Mouse (Mus musculus): ENCODE results near the gene Gm20388. TPM values are rescaled to one million over a fixed set of nuclear protein-coding genes. Genes with fewer than 3 reads are reported as not detected.
A peak's percentile ranks its signal among the peaks of the same experiment; 100 is the strongest.
"Not testable (repeated sequence)": the region's sequence is repeated elsewhere in the genome, so short reads cannot be mapped to it uniquely, and the experiment has no call there.

The Gm20388 gene
- polyA plus RNA-seq, 1 experiment from 2014 or later, result not detected

GRCm38 (mm10) chr8:124171557-124172528 is 4261.2 kb downstream of the Gm20388 start:
- no peak for ATAC-seq (ENCODE audit: insufficient number of reproducible peaks, insufficient read depth, low FRiP score, low TSS enrichment)
- Histone ChIP-seq H3K9me3 (no peaks in the 10 kb centered on the region), H3K4me2 (replicated peaks) (no peak overlapping the region), H3K4me1 (peaks cover 11% of the 10 kb centered on the region; the same call in 1 of the 2 replicates), H3K4me3 (no peak overlapping the region), H3K9ac (no peak overlapping the region), H3K27me3 (no peaks in the 10 kb centered on the region), H3K27ac (peak overlapping the region; percentile 43; the same call in 1 of the 2 replicates), H3K36me3 (no peaks in the 10 kb centered on the region)
- 66% methylated on average over 17 of the region's 17 CpGs for WGBS

- ATAC-seq (ENCODE audit: insufficient number of reproducible peaks, insufficient read depth, low FRiP score, low TSS enrichment), result no peak
- Histone ChIP-seq H3K4me3 (no peak overlapping the region), H3K4me2 (replicated peaks) (no peak overlapping the region), H3K27me3 (no peaks in the 10 kb centered on the region), H3K36me3 (no peaks in the 10 kb centered on the region), H3K9ac (no peak overlapping the region), H3K27ac (no peak overlapping the region), H3K4me1 (peaks cover 11% of the 10 kb centered on the region; the same call in 1 of the 2 replicates), H3K9me3 (no peaks in the 10 kb centered on the region)
- 86% methylated on average over 4 of the region's 4 CpGs for WGBS
Observed at GRCm38 (mm10) chr8:124173688-124174087, 4263.0 kb downstream of the Gm20388 start.

GRCm38 (mm10) chr8:124176133-124176532 is 4265.5 kb downstream of the Gm20388 start:
- Histone ChIP-seq H3K4me3 (no peak overlapping the region), H3K4me1 (peaks cover 11% of the 10 kb centered on the region; the same call in 1 of the 2 replicates), H3K27me3 (no peaks in the 10 kb centered on the region), H3K9ac (no peak overlapping the region), H3K36me3 (no peaks in the 10 kb centered on the region), H3K4me2 (replicated peaks) (no peak overlapping the region), H3K9me3 (no peaks in the 10 kb centered on the region), H3K27ac (no peak overlapping the region)
- no peak for ATAC-seq (ENCODE audit: insufficient number of reproducible peaks, insufficient read depth, low FRiP score, low TSS enrichment)
- 81% methylated on average over 6 of the region's 6 CpGs for WGBS

GRCm38 (mm10) chr8:124177092-124177491 is 4266.5 kb downstream of the Gm20388 start:
- WGBS, result 81% methylated on average over 1 of the region's 1 CpGs
- H3K36me3 ChIP-seq; H3K27me3 ChIP-seq; H3K27ac ChIP-seq; H3K4me2 ChIP-seq (replicated peaks); H3K9me3 ChIP-seq; ATAC-seq (ENCODE audit: insufficient number of reproducible peaks, insufficient read depth, low FRiP score, low TSS enrichment); H3K9ac ChIP-seq; H3K4me3 ChIP-seq; H3K4me1 ChIP-seq: not testable (repeated sequence)

- H3K9me3 ChIP-seq, result no peaks in the 10 kb centered on the region
- ATAC-seq (ENCODE audit: insufficient number of reproducible peaks, insufficient read depth, low FRiP score, low TSS enrichment), result no peak
- H3K4me1 ChIP-seq, result no peaks in the 10 kb centered on the region
- no peaks in the 10 kb centered on the region for H3K36me3 ChIP-seq
- no peak overlapping the region for H3K4me2 ChIP-seq (replicated peaks)
- no peak overlapping the region for H3K27ac ChIP-seq
- H3K4me3 ChIP-seq, result no peak overlapping the region
- 59% methylated on average over 5 of the region's 5 CpGs for WGBS
- no peak overlapping the region for H3K9ac ChIP-seq
- H3K27me3 ChIP-seq, result no peaks in the 10 kb centered on the region
Observed at GRCm38 (mm10) chr8:124180681-124181445, 4270.2 kb downstream of the Gm20388 start.

GRCm38 (mm10) chr8:124181751-124182150 is 4271.1 kb downstream of the Gm20388 start:
- no peaks in the 10 kb centered on the region for H3K27me3 ChIP-seq
- no peak overlapping the region for H3K9ac ChIP-seq
- no peak overlapping the region for H3K27ac ChIP-seq
- H3K9me3 ChIP-seq, result no peaks in the 10 kb centered on the region
- no peak overlapping the region for H3K4me3 ChIP-seq
- ATAC-seq (ENCODE audit: insufficient number of reproducible peaks, insufficient read depth, low FRiP score, low TSS enrichment), result no peak
- H3K4me2 ChIP-seq (replicated peaks), result no peak overlapping the region
- H3K4me1 ChIP-seq, result no peaks in the 10 kb centered on the region
- H3K36me3 ChIP-seq, result no peaks in the 10 kb centered on the region
- WGBS, result 83% methylated on average over 5 of the region's 5 CpGs

- WGBS, result 73% methylated on average over 13 of the region's 13 CpGs
- Histone ChIP-seq H3K4me2 (replicated peaks) (no peak overlapping the region), H3K4me1 (no peaks in the 10 kb centered on the region)
Observed at GRCm38 (mm10) chr8:124182224-124182623, 4271.6 kb downstream of the Gm20388 start.

GRCm38 (mm10) chr8:124184078-124184477 is 4273.4 kb downstream of the Gm20388 start:
- Histone ChIP-seq H3K4me1 (no peaks in the 10 kb centered on the region), H3K9me3 (no peaks in the 10 kb centered on the region), H3K27me3 (no peaks in the 10 kb centered on the region), H3K4me3 (no peak overlapping the region), H3K27ac (no peak overlapping the region), H3K36me3 (no peaks in the 10 kb centered on the region), H3K9ac (no peak overlapping the region), H3K4me2 (replicated peaks) (no peak overlapping the region)
- WGBS, result 49% methylated on average over 3 of the region's 3 CpGs
- ATAC-seq (ENCODE audit: insufficient number of reproducible peaks, insufficient read depth, low FRiP score, low TSS enrichment), result no peak

More at GRCm38 (mm10) chr8:124182224-124182623, 4271.6 kb downstream of the Gm20388 start:
- H3K27me3 ChIP-seq, result no peaks in the 10 kb centered on the region
- H3K9me3 ChIP-seq, result no peaks in the 10 kb centered on the region
- no peak overlapping the region for H3K4me3 ChIP-seq
- H3K9ac ChIP-seq, result no peak overlapping the region
- H3K36me3 ChIP-seq, result no peaks in the 10 kb centered on the region
- no peak overlapping the region for H3K27ac ChIP-seq
- no peak for ATAC-seq (ENCODE audit: insufficient number of reproducible peaks, insufficient read depth, low FRiP score, low TSS enrichment)

- no peaks in the 10 kb centered on the region for H3K36me3 ChIP-seq
- H3K9ac ChIP-seq, result no peak overlapping the region
- no peak overlapping the region for H3K4me2 ChIP-seq (replicated peaks)
- H3K27me3 ChIP-seq, result no peaks in the 10 kb centered on the region
- no peak overlapping the region for H3K27ac ChIP-seq
- no peaks in the 10 kb centered on the region for H3K4me1 ChIP-seq
- no peaks in the 10 kb centered on the region for H3K9me3 ChIP-seq
- H3K4me3 ChIP-seq, result no peak overlapping the region
- no peak for ATAC-seq (ENCODE audit: insufficient number of reproducible peaks, insufficient read depth, low FRiP score, low TSS enrichment)
- 77% methylated on average over 2 of the region's 2 CpGs for WGBS
Observed at GRCm38 (mm10) chr8:124184507-124184906, 4273.9 kb downstream of the Gm20388 start.

GRCm38 (mm10) chr8:124185081-124185480 is 4274.4 kb downstream of the Gm20388 start:
- no peak overlapping the region for H3K9ac ChIP-seq
- no peak for ATAC-seq (ENCODE audit: insufficient number of reproducible peaks, insufficient read depth, low FRiP score, low TSS enrichment)
- no peaks in the 10 kb centered on the region for H3K36me3 ChIP-seq
- no peak overlapping the region for H3K4me3 ChIP-seq
- 84% methylated on average over 6 of the region's 6 CpGs for WGBS
- no peak overlapping the region for H3K27ac ChIP-seq
- H3K4me2 ChIP-seq (replicated peaks), result no peak overlapping the region
- H3K9me3 ChIP-seq, result no peaks in the 10 kb centered on the region
- H3K27me3 ChIP-seq, result no peaks in the 10 kb centered on the region
- H3K4me1 ChIP-seq, result no peaks in the 10 kb centered on the region

GRCm38 (mm10) chr8:124190388-124190787 is 4279.7 kb downstream of the Gm20388 start:
- ATAC-seq (ENCODE audit: insufficient number of reproducible peaks, insufficient read depth, low FRiP score, low TSS enrichment), result no peak
- H3K4me3 ChIP-seq, result no peak overlapping the region
- H3K9ac ChIP-seq, result no peak overlapping the region
- no peaks in the 10 kb centered on the region; the same call in 1 of the 2 replicates for H3K4me1 ChIP-seq
- no peaks in the 10 kb centered on the region for H3K27me3 ChIP-seq
- H3K9me3 ChIP-seq, result no peaks in the 10 kb centered on the region
- no peak overlapping the region for H3K4me2 ChIP-seq (replicated peaks)
- H3K36me3 ChIP-seq, result no peaks in the 10 kb centered on the region
- whole genome bisulfite sequencing, result 77% methylated on average over 7 of the region's 7 CpGs
- H3K27ac ChIP-seq, result no peak overlapping the region
